Mouse (Mus musculus): ENCODE data around the gene Raly. TPM values are rescaled to one million over a fixed set of nuclear protein-coding genes. Genes with fewer than 3 reads are reported as not detected.

Raly gene
- polyA plus RNA-seq, 1 experiment from 2014 or later: 21.8 TPM

GRCm38 (mm10) chr2:154776496-154776895 lies 14.4 kb upstream of the Raly start:
- H3K4me3 ChIP-seq (ENCODE audit: low read depth, low read length): no peak overlapping the region
- H3K4me1 ChIP-seq (ENCODE audit: control insufficient read depth, low read depth, low read length): no peaks in the 10 kb centered on the region
- H3K9ac ChIP-seq (ENCODE audit: low read depth, low read length): no peak overlapping the region
- ATAC-seq (ENCODE audit: low read depth): no peak
- H3K36me3 ChIP-seq (ENCODE audit: control insufficient read depth, insufficient read depth): no peaks in the 10 kb centered on the region
- H3K4me2 ChIP-seq (ENCODE audit: low read depth, low read length): no peak overlapping the region
- WGBS (ENCODE audit: insufficient replicate concordance): 63% methylated on average over 7 of the region's 7 CpGs
- H3K27me3 ChIP-seq (ENCODE audit: control insufficient read depth, insufficient read depth, low read depth, low read length): peaks cover 4% of the 10 kb centered on the region; the same call in 1 of the 2 replicates
- no peaks in the 10 kb centered on the region; the same call in 1 of the 2 replicates for H3K9me3 ChIP-seq (replicated peaks; ENCODE audit: control insufficient read depth, low read length)
- no peak overlapping the region for H3K27ac ChIP-seq (ENCODE audit: low read length)

- Histone ChIP-seq H3K27ac (ENCODE audit: low read length) (no peak overlapping the region), H3K9ac (ENCODE audit: low read depth, low read length) (no peak overlapping the region), H3K9me3 (replicated peaks; ENCODE audit: control insufficient read depth, low read length) (no peaks in the 10 kb centered on the region), H3K36me3 (ENCODE audit: control insufficient read depth, insufficient read depth) (no peaks in the 10 kb centered on the region), H3K27me3 (ENCODE audit: control insufficient read depth, insufficient read depth, low read depth, low read length) (peaks cover 4% of the 10 kb centered on the region; the same call in 1 of the 2 replicates), H3K4me3 (ENCODE audit: low read depth, low read length) (no peak overlapping the region), H3K4me2 (ENCODE audit: low read depth, low read length) (no peak overlapping the region), H3K4me1 (ENCODE audit: control insufficient read depth, low read depth, low read length) (no peaks in the 10 kb centered on the region)
- 71% methylated on average over 3 of the region's 3 CpGs for WGBS (ENCODE audit: insufficient replicate concordance)
- no peak for ATAC-seq (ENCODE audit: low read depth)
Measured at GRCm38 (mm10) chr2:154779648-154780047, 11.2 kb upstream of the Raly start.

- Histone ChIP-seq H3K27ac (ENCODE audit: low read length) (no peak overlapping the region), H3K4me3 (ENCODE audit: low read depth, low read length) (no peak overlapping the region), H3K9me3 (replicated peaks; ENCODE audit: control insufficient read depth, low read length) (no peaks in the 10 kb centered on the region), H3K36me3 (ENCODE audit: control insufficient read depth, insufficient read depth) (no peaks in the 10 kb centered on the region), H3K4me2 (ENCODE audit: low read depth, low read length) (no peak overlapping the region), H3K27me3 (ENCODE audit: control insufficient read depth, insufficient read depth, low read depth, low read length) (peaks cover 4% of the 10 kb centered on the region; the same call in 1 of the 2 replicates), H3K4me1 (ENCODE audit: control insufficient read depth, low read depth, low read length) (peaks cover 19% of the 10 kb centered on the region), H3K9ac (ENCODE audit: low read depth, low read length) (no peak overlapping the region)
- WGBS (ENCODE audit: insufficient replicate concordance): 70% methylated on average over 4 of the region's 4 CpGs
- no peak for ATAC-seq (ENCODE audit: low read depth)
Measured at GRCm38 (mm10) chr2:154782361-154782760, 8.5 kb upstream of the Raly start.

- Histone ChIP-seq H3K27ac (ENCODE audit: low read length) (no peak overlapping the region), H3K27me3 (ENCODE audit: control insufficient read depth, insufficient read depth, low read depth, low read length) (peaks cover 4% of the 10 kb centered on the region; the same call in 1 of the 2 replicates), H3K9ac (ENCODE audit: low read depth, low read length) (no peak overlapping the region), H3K4me3 (ENCODE audit: low read depth, low read length) (no peak overlapping the region), H3K4me2 (ENCODE audit: low read depth, low read length) (no peak overlapping the region), H3K36me3 (ENCODE audit: control insufficient read depth, insufficient read depth) (no peaks in the 10 kb centered on the region), H3K4me1 (ENCODE audit: control insufficient read depth, low read depth, low read length) (peaks cover 19% of the 10 kb centered on the region), H3K9me3 (replicated peaks; ENCODE audit: control insufficient read depth, low read length) (no peaks in the 10 kb centered on the region)
- WGBS (ENCODE audit: insufficient replicate concordance): 70% methylated on average over 17 of the region's 17 CpGs
- no peak for ATAC-seq (ENCODE audit: low read depth)
Measured at GRCm38 (mm10) chr2:154782856-154783650, 7.8 kb upstream of the Raly start.

GRCm38 (mm10) chr2:154785284-154785683 lies 5.6 kb upstream of the Raly start:
- no peak for ATAC-seq (ENCODE audit: low read depth)
- 50% methylated on average over 3 of the region's 3 CpGs for WGBS (ENCODE audit: insufficient replicate concordance)
- no peak overlapping the region for H3K27ac ChIP-seq (ENCODE audit: low read length)
- no peaks in the 10 kb centered on the region for H3K9me3 ChIP-seq (replicated peaks; ENCODE audit: control insufficient read depth, low read length)
- H3K9ac ChIP-seq (ENCODE audit: low read depth, low read length): no peak overlapping the region
- H3K36me3 ChIP-seq (ENCODE audit: control insufficient read depth, insufficient read depth): no peaks in the 10 kb centered on the region
- no peak overlapping the region for H3K4me3 ChIP-seq (ENCODE audit: low read depth, low read length)
- H3K27me3 ChIP-seq (ENCODE audit: control insufficient read depth, insufficient read depth, low read depth, low read length): no peaks in the 10 kb centered on the region
- peaks cover 32% of the 10 kb centered on the region for H3K4me1 ChIP-seq (ENCODE audit: control insufficient read depth, low read depth, low read length)
- no peak overlapping the region for H3K4me2 ChIP-seq (ENCODE audit: low read depth, low read length)

GRCm38 (mm10) chr2:154786187-154786586 lies 4.7 kb upstream of the Raly start:
- peak overlapping the region; percentile 63 for H3K4me2 ChIP-seq (ENCODE audit: low read depth, low read length)
- H3K27ac ChIP-seq (ENCODE audit: low read length): peak overlapping the region; percentile 84
- peak; percentile 22 for ATAC-seq (ENCODE audit: low read depth)
- no peaks in the 10 kb centered on the region for H3K36me3 ChIP-seq (ENCODE audit: control insufficient read depth, insufficient read depth)
- no peaks in the 10 kb centered on the region for H3K9me3 ChIP-seq (replicated peaks; ENCODE audit: control insufficient read depth, low read length)
- peak overlapping the region; percentile 23; the same call in 1 of the 2 replicates for H3K4me3 ChIP-seq (ENCODE audit: low read depth, low read length)
- peaks cover 33% of the 10 kb centered on the region for H3K4me1 ChIP-seq (ENCODE audit: control insufficient read depth, low read depth, low read length)
- peak overlapping the region; percentile 52 for H3K9ac ChIP-seq (ENCODE audit: low read depth, low read length)
- WGBS (ENCODE audit: insufficient replicate concordance): 20% methylated on average over 3 of the region's 3 CpGs
- H3K27me3 ChIP-seq (ENCODE audit: control insufficient read depth, insufficient read depth, low read depth, low read length): no peaks in the 10 kb centered on the region

DNA sequence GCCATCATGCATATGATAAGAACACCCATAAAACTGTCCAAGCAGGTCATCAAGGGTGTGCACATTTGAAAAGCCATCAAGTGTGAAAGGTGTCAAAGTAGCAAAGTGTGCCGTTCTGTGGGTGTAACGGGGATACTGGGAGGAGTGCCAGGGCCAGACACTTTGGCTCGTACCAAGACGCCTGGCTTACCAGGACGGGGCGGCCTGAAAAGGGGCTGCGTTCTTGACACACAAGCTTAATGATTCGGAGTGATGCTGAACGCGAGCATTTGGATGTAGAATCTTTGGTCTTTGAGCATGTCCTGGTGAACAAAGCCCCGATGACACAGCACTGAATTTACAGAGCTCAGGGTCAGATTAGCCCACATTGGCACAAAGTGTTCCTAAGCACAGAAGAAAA lies 4.1 kb upstream of the Raly start:
- peak overlapping the region; percentile 23; the same call in 1 of the 2 replicates for H3K4me3 ChIP-seq (ENCODE audit: low read depth, low read length)
- H3K27me3 ChIP-seq (ENCODE audit: control insufficient read depth, insufficient read depth, low read depth, low read length): no peaks in the 10 kb centered on the region
- peak overlapping the region; percentile 52 for H3K9ac ChIP-seq (ENCODE audit: low read depth, low read length)
- no peaks in the 10 kb centered on the region for H3K9me3 ChIP-seq (replicated peaks; ENCODE audit: control insufficient read depth, low read length)
- peak overlapping the region; percentile 84 for H3K27ac ChIP-seq (ENCODE audit: low read length)
- no peaks in the 10 kb centered on the region for H3K36me3 ChIP-seq (ENCODE audit: control insufficient read depth, insufficient read depth)
- peak overlapping the region; percentile 63 for H3K4me2 ChIP-seq (ENCODE audit: low read depth, low read length)
- 70% methylated on average over 11 of the region's 11 CpGs for WGBS (ENCODE audit: insufficient replicate concordance)
- peaks cover 33% of the 10 kb centered on the region for H3K4me1 ChIP-seq (ENCODE audit: control insufficient read depth, low read depth, low read length)
- no peak for ATAC-seq (ENCODE audit: low read depth)

DNA sequence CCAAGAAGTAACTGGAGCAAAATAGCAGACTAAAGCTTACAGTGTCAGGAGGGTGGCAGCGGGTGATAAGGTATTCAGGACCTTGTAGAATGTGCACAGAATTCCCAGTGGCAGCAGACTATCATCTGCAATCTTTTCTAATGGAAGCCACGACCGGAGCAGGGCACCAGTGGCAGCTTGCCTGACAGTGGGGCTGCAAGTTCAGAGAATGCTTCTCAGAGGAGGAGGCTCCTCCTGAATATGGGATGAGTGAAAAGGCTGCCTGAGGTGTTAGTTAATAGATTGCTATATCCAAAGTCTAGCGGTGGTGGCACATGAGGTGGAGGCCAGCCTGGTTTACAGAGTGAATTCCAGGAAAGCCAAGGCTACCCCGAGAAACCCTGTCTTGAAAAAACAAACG lies 1.5 kb upstream of the Raly start:
- no peak overlapping the region; the same call in 1 of the 2 replicates for H3K4me3 ChIP-seq (ENCODE audit: low read depth, low read length)

GRCm38 (mm10) chr2:154789977-154790655 lies 780 bp upstream of the Raly start:
- peak overlapping the region; percentile 97 for H3K27ac ChIP-seq (ENCODE audit: low read length)
- 14% methylated on average over 14 of the region's 14 CpGs for WGBS (ENCODE audit: insufficient replicate concordance)
- H3K9me3 ChIP-seq (replicated peaks; ENCODE audit: control insufficient read depth, low read length): no peaks in the 10 kb centered on the region
- H3K36me3 ChIP-seq (ENCODE audit: control insufficient read depth, insufficient read depth): peaks cover 5% of the 10 kb centered on the region
- H3K9ac ChIP-seq (ENCODE audit: low read depth, low read length): peak overlapping the region; percentile 67
- no peaks in the 10 kb centered on the region for H3K27me3 ChIP-seq (ENCODE audit: control insufficient read depth, insufficient read depth, low read depth, low read length)
- H3K4me1 ChIP-seq (ENCODE audit: control insufficient read depth, low read depth, low read length): peaks cover 58% of the 10 kb centered on the region
- no peak for ATAC-seq (ENCODE audit: low read depth)
- H3K4me3 ChIP-seq (ENCODE audit: low read depth, low read length): peak overlapping the region; percentile 100
- H3K4me2 ChIP-seq (ENCODE audit: low read depth, low read length): peak overlapping the region; percentile 90

More for the DNA sequence above, 1.5 kb upstream of the Raly start:
- Histone ChIP-seq H3K36me3 (ENCODE audit: control insufficient read depth, insufficient read depth) (no peaks in the 10 kb centered on the region), H3K4me1 (ENCODE audit: control insufficient read depth, low read depth, low read length) (peaks cover 51% of the 10 kb centered on the region), H3K27me3 (ENCODE audit: control insufficient read depth, insufficient read depth, low read depth, low read length) (no peaks in the 10 kb centered on the region), H3K4me2 (ENCODE audit: low read depth, low read length) (peak overlapping the region; percentile 90), H3K9me3 (replicated peaks; ENCODE audit: control insufficient read depth, low read length) (no peaks in the 10 kb centered on the region), H3K9ac (ENCODE audit: low read depth, low read length) (no peak overlapping the region; the same call in 1 of the 2 replicates), H3K27ac (ENCODE audit: low read length) (peak overlapping the region; percentile 97)
- no peak for ATAC-seq (ENCODE audit: low read depth)
- 63% methylated on average over 6 of the region's 6 CpGs for WGBS (ENCODE audit: insufficient replicate concordance)

All from liver, embryonic 16.5 days (tissue).